Mouse (Mus musculus): ENCODE measurements around the gene Ripply3.

- TF ChIP-seq CTCF (IDR thresholded peaks at IDR 0.05; ENCODE audit: borderline replicate concordance, extremely low read depth, insufficient read depth, insufficient read length) (no peak), POLR2A (IDR thresholded peaks at IDR 0.05; ENCODE audit: borderline replicate concordance, extremely low read depth, insufficient read depth, insufficient read length, poor library complexity, severe bottlenecking) (peak; percentile 98)
Observed at GRCm38 (mm10) chr16:94290073-94290999, 37.9 kb upstream of the Ripply3 start.
